Mouse (Mus musculus): Measurements from ENCODE around the gene Mcpt2. TPM values are rescaled to one million over a fixed set of nuclear protein-coding genes. Genes with fewer than 3 reads are reported as not detected.
"Not testable (repeated sequence)": the region's sequence is repeated elsewhere in the genome, so short reads cannot be mapped to it uniquely, and the experiment has no call there.

Gene Mcpt2
- polyA plus RNA-seq (2012; rRNA removed) = not detected in 2 replicates

DNA sequence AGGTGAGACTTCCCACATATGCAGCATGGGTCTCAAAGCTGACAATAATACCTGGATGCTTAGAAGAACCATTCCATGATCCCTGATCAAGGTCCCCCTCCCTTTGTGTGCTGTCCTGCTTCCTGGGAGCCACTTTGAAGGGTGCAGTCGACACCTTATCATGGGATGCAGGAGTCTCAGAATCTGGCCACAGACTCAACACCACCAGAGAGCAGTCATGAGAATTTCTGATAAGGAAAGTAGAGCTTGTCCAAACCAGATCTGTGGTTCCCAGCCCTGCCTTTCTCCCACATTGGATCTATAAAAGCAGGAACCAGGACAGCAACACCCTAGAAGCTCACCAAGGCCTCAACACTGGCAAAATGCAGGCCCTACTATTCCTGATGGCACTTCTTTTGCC, at the start of gene Mcpt2:
Gene Mcpt2, plus strand, starts transcription at position 250 of the 400 bp plus-strand sequence.
- not testable (repeated sequence) for H3K4me3 ChIP-seq (ENCODE audit: insufficient read depth, low read length); H3K4me1 ChIP-seq (ENCODE audit: control insufficient read depth, insufficient read depth, low read length); H3K27ac ChIP-seq (ENCODE audit: insufficient read depth, low read length)

DNA sequence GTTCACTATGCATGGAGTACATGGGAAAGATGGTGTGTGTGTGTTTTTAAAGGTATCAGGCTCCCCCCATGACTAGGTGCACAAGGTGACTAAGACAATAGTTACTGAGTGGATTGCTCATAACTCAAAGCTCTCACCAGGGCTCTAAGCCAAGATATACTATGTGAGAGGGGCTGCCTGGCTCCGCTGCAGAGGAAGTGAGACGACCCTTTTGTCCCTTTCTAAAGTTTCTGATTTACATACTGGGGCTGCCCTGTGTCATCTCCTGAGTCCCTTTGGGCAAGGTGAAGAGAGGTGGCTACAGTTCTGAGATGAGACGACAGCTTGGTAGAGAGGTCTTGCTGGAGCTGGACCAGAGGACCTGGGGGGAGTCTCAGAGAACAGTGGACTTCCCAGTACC, 28.7 kb upstream of the Mcpt2 start:
- Histone ChIP-seq H3K4me3 (ENCODE audit: insufficient read depth, low read length) (no peak overlapping the region), H3K27ac (ENCODE audit: insufficient read depth, low read length) (no peak overlapping the region), H3K4me1 (ENCODE audit: control insufficient read depth, insufficient read depth, low read length) (no peaks in the 10 kb centered on the region)
- TF ChIP-seq CTCF (IDR thresholded peaks at IDR 0.05; ENCODE audit: extremely low read depth, insufficient read depth, low read length) (no peak), POLR2A (IDR thresholded peaks at IDR 0.05; ENCODE audit: extremely low read depth, insufficient read depth, low read length) (no peak)

GRCm38 (mm10) chr14:56013924-56014323, 27.9 kb upstream of the Mcpt2 start:
- TF ChIP-seq CTCF (IDR thresholded peaks at IDR 0.05; ENCODE audit: extremely low read depth, insufficient read depth, low read length) = no peak
- no peak for TF ChIP-seq POLR2A (IDR thresholded peaks at IDR 0.05; ENCODE audit: extremely low read depth, insufficient read depth, low read length)
- Histone ChIP-seq H3K27ac (ENCODE audit: insufficient read depth, low read length) (no peak overlapping the region), H3K4me3 (ENCODE audit: insufficient read depth, low read length) (no peak overlapping the region), H3K4me1 (ENCODE audit: control insufficient read depth, insufficient read depth, low read length) (no peaks in the 10 kb centered on the region)

DNA sequence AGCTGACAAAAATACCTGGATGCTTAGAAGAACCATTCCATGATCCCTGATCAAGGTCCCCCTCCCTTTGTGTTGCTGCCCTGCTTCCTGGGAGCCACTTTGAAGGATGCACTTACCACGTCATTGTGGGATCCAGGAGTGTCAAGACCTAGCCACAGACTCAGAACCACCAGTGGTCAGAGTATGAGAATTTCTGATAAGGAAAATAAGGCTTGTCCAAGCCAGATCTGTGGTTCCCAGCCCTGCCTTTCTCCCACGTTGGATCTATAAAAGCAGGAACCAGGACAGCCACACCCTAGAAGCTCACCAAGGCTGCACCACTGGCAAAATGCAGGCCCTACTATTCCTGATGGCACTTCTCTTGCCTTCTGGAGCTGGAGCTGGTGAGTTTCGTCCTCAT, 24.2 kb upstream of the Mcpt2 start, which contains the start of gene Mcpt1:
Gene Mcpt1, plus strand, starts transcription at position 301 of the 400 bp plus-strand sequence.
- H3K27ac ChIP-seq (ENCODE audit: insufficient read depth, low read length); H3K4me3 ChIP-seq (ENCODE audit: insufficient read depth, low read length); H3K4me1 ChIP-seq (ENCODE audit: control insufficient read depth, insufficient read depth, low read length): not testable (repeated sequence)

DNA sequence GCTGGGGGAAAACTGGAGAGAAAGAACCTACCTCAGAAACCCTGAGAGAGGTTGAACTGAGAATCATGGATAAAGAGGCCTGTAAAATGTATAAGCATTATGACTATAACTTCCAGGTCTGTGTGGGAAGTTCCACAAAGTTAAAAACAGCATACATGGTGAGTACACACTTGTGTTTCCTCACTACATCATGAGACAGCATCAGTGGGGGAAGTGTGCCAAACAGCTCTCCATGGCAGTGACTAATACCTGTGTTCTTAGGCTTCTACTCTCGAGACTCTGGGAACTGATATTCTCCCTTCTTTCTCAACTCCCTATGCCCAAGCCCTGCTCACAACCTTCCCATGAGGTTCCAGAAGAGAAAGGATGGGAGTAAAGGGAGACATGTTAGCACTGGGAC, 22.4 kb upstream of the Mcpt2 start:
- Histone ChIP-seq H3K27ac (ENCODE audit: insufficient read depth, low read length) (no peak overlapping the region), H3K4me1 (ENCODE audit: control insufficient read depth, insufficient read depth, low read length) (no peaks in the 10 kb centered on the region), H3K4me3 (ENCODE audit: insufficient read depth, low read length) (no peak overlapping the region)
- TF ChIP-seq CTCF (IDR thresholded peaks at IDR 0.05; ENCODE audit: extremely low read depth, insufficient read depth, low read length) (no peak), POLR2A (IDR thresholded peaks at IDR 0.05; ENCODE audit: extremely low read depth, insufficient read depth, low read length) (no peak)

DNA sequence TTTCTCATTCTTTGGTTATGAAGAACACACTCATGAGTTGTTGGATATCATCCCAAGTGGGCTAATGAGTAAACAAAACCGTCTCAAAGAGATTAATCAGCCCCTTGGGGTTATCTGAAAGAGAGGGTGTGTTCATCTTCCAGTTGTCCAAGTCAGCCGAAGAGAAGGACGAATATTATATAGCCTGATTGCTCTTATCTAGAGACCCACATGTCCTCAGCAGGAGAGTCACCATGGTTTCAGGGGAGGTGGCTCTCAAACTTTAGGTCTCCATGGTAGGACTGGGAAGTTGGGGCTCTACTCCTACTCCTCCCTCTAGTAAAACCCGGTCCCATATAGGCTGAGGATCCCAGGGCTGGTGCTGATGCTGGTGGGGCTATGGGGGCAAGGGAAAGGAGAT, 20.5 kb upstream of the Mcpt2 start:
- H3K4me3 ChIP-seq (ENCODE audit: insufficient read depth, low read length); H3K4me1 ChIP-seq (ENCODE audit: control insufficient read depth, insufficient read depth, low read length); H3K27ac ChIP-seq (ENCODE audit: insufficient read depth, low read length): not testable (repeated sequence)

DNA sequence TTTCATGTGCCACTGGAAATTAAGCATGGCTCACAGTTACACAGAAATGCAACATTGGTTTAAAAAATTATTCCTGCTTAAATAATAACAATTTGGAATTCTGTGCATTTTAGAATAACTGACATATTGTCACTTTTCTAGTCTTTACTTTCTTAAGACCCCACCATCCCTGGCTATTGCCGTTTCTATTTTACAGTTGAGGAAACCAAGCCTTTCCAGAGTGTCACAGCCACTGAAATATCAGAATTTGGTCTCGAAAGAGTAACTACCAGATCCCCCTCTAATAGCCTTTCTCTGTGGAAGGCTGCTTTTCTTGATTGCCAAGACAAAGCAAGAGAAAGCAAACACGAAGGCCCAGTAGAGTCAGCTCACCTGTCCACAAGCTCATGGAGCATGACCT, 11.4 kb upstream of the Mcpt2 start, which contains the start of gene Mcpt9:
Gene Mcpt9, minus strand, starts transcription at position 101 of the 400 bp plus-strand sequence.
- H3K4me3 ChIP-seq (ENCODE audit: insufficient read depth, low read length); H3K4me1 ChIP-seq (ENCODE audit: control insufficient read depth, insufficient read depth, low read length); H3K27ac ChIP-seq (ENCODE audit: insufficient read depth, low read length): not testable (repeated sequence)

DNA sequence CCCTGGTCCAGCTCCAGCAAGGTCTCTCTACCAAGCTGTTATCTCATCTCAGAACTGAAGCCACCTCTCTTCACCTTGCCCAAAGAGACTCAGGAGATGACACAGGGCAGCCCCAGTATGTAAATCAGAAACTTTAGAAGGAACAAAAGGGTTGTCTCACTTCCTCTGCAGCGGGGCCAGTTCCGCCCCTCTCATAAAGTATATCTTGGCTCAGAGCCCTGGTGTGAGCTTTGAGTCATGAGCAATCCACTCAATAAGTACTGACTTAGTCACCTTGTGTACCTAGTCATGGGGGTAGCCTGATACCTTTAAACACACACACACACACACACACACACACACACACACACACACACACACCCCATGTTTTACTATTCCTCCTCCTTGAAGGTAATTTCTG, 7.4 kb upstream of the Mcpt2 start:
- Histone ChIP-seq H3K4me3 (ENCODE audit: insufficient read depth, low read length) (no peak overlapping the region), H3K4me1 (ENCODE audit: control insufficient read depth, insufficient read depth, low read length) (no peaks in the 10 kb centered on the region), H3K27ac (ENCODE audit: insufficient read depth, low read length) (no peak overlapping the region)
- TF ChIP-seq CTCF (IDR thresholded peaks at IDR 0.05; ENCODE audit: extremely low read depth, insufficient read depth, low read length) = no peak
- TF ChIP-seq POLR2A (IDR thresholded peaks at IDR 0.05; ENCODE audit: extremely low read depth, insufficient read depth, low read length) = no peak

DNA sequence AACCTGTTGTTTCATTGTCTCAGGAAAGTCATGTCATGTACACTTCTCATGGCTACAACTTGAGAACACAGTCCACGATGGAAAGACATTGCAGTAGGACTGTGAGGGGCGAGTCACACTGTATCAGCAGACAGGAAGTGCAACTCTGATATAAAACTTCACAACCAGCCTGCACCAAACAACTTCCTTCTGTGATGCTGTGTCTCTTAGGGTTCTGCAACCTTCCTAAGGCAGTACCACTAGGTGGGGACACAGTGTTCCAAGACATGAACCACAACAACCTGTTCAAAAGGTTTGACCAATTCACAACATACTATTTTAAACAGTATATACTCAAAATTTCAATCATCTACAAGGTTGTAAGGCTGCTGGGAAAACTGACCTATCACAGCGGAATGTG, 13.6 kb downstream of the Mcpt2 start:
- Histone ChIP-seq H3K27ac (ENCODE audit: insufficient read depth, low read length) (no peak overlapping the region), H3K4me1 (ENCODE audit: control insufficient read depth, insufficient read depth, low read length) (no peaks in the 10 kb centered on the region), H3K4me3 (ENCODE audit: insufficient read depth, low read length) (no peak overlapping the region)
- no peak for TF ChIP-seq CTCF (IDR thresholded peaks at IDR 0.05; ENCODE audit: extremely low read depth, insufficient read depth, low read length)
- no peak for TF ChIP-seq POLR2A (IDR thresholded peaks at IDR 0.05; ENCODE audit: extremely low read depth, insufficient read depth, low read length)

GRCm38 (mm10) chr14:56057722-56058121, 15.9 kb downstream of the Mcpt2 start:
- H3K4me1 ChIP-seq (ENCODE audit: control insufficient read depth, insufficient read depth, low read length) = no peaks in the 10 kb centered on the region
- no peak overlapping the region for H3K4me3 ChIP-seq (ENCODE audit: insufficient read depth, low read length)
- TF ChIP-seq POLR2A (IDR thresholded peaks at IDR 0.05; ENCODE audit: extremely low read depth, insufficient read depth, low read length) (no peak), CTCF (IDR thresholded peaks at IDR 0.05; ENCODE audit: extremely low read depth, insufficient read depth, low read length) (no peak)
- H3K27ac ChIP-seq (ENCODE audit: insufficient read depth, low read length) = no peak overlapping the region

DNA sequence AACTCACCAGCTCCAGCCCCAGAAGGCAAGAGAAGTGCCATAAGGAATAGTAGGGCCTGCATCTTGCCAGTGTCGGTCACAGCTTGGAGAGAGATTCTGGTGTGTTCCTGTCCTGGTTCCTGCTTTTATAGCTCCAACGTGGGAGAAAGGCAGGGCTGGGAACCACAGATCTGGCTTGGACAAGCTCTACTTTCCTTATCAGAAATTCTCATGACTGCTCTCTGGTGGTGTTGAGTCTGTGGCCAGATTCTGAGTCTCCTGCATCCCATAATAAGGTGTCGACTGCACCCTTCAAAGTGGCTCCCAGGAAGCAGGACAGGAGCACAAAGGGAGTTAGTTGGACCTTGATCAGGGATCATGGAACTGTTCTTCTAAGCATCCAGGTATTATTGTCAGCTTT, 20.4 kb downstream of the Mcpt2 start, which contains the start of gene Mcpt4:
Gene Mcpt4, minus strand, starts transcription at position 101 of the 400 bp plus-strand sequence.
- not testable (repeated sequence) for H3K27ac ChIP-seq (ENCODE audit: insufficient read depth, low read length); H3K4me1 ChIP-seq (ENCODE audit: control insufficient read depth, insufficient read depth, low read length); H3K4me3 ChIP-seq (ENCODE audit: insufficient read depth, low read length)
